Mouse (Mus musculus): ENCODE measurements around the gene Cckar.

The Cckar gene

GRCm38 (mm10) chr5:53671507-53671906, 36.0 kb downstream of the Cckar start:
- DNase-seq = no peak

- no peak for DNase-seq
Observed at GRCm38 (mm10) chr5:53670321-53670938, 37.1 kb downstream of the Cckar start.

GRCm38 (mm10) chr5:53668021-53668420, 39.5 kb downstream of the Cckar start:
- no peak for DNase-seq

GRCm38 (mm10) chr5:53663665-53664064, 43.8 kb downstream of the Cckar start:
- no peak for DNase-seq

- DNase-seq = no peak
Observed at GRCm38 (mm10) chr5:53662413-53662812, 45.1 kb downstream of the Cckar start.

GRCm38 (mm10) chr5:53661508-53661907, 46.0 kb downstream of the Cckar start:
- DNase-seq = no peak

DNA sequence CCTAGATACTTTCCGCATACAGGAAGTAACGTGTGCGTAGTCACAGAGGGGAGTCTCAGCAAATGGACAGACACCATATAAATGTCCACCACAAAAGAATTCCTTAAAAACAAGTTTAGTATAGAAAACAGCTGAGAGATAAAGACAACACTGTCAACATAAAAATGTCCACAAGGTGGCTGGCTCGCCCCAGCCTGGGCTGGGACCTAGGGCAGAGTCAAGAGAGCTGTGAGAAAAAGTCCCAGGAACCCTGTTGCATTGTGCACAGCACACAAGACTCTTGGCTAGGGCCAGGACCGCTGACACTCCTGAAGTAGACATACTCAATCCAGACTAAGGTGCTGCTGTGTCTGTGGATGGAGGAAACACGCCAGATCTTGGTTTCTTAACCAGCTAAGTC, 49.6 kb downstream of the Cckar start:
- DNase-seq = peak; percentile 39

GRCm38 (mm10) chr5:53656596-53656995, 50.9 kb downstream of the Cckar start:
- no peak for DNase-seq

Measured in thymus, postnatal 4 days (tissue).